Mouse (Mus musculus) kidney, postnatal 0 days (tissue): ENCODE measurements at regions not wholly inside any gene's neighbourhood (a gene's known extent, or its start where the extent isn't known, plus 50 kb on each side); places are given as distances from the start of the nearest gene placed in this dataset.

Source experiments
- ATAC-seq: fragments of 200-750 bp; cut with Nextera tagmentation; replicated peaks from 2 replicates; pipeline ENCODE4 v1.8.0; 2017; ENCODE audit warnings: low read depth, moderate number of reproducible peaks, moderate TSS enrichment, moderate library complexity; ENCODE audit not compliant: low FRiP score
- DNase-seq: peaks from one replicate; pipeline ENCODE4 v3.0.0-alpha.2; 2016; ENCODE audit warnings: low spot score
- H3K27ac ChIP-seq: fragments of 300-500 bp; sonication (generic); 2 replicates; pipeline ENCODE4 v1.5.1; 2014; ENCODE audit warnings: mild to moderate bottlenecking
- H3K27me3 ChIP-seq: fragments of 300-500 bp; sonication (generic); 2 replicates; pipeline ENCODE4 v1.6.1; 2014; ENCODE audit warnings: low read length, mixed read lengths; ENCODE audit not compliant: insufficient read depth
- H3K36me3 ChIP-seq: fragments of 300-500 bp; sonication (generic); 2 replicates; pipeline ENCODE4 v1.6.1; 2014; ENCODE audit warnings: low read length, mixed read lengths; ENCODE audit not compliant: insufficient read depth
- H3K4me1 ChIP-seq: fragments of 300-500 bp; sonication (generic); replicated peaks from 2 replicates; pipeline ENCODE4 v1.6.1; 2014; ENCODE audit warnings: antibody characterized with exemption, low read length, mixed read lengths; ENCODE audit not compliant: insufficient read depth
- H3K4me2 ChIP-seq: fragments of 300-500 bp; sonication (generic); 2 replicates; pipeline ENCODE4 v1.6.1; 2014; ENCODE audit warnings: mild to moderate bottlenecking, low read length, moderate library complexity, mixed read lengths
- H3K4me3 ChIP-seq: fragments of 300-500 bp; sonication (generic); replicated peaks from 2 replicates; pipeline ENCODE4 v1.5.1; 2014; ENCODE audit warnings: low read depth, low read length
- H3K9ac ChIP-seq: fragments of 300-500 bp; sonication (generic); 2 replicates; pipeline ENCODE4 v1.6.1; 2014; ENCODE audit warnings: low read depth, low read length
- H3K9me3 ChIP-seq: fragments of 300-500 bp; sonication (generic); replicated peaks from 2 replicates; pipeline ENCODE4 v1.6.1; 2016; ENCODE audit warnings: low read length, inconsistent platforms, mixed read lengths
- CTCF ChIP-seq: IDR thresholded peaks from 2 replicates; pipeline ENCODE4 v1.5.1; 2016; ENCODE audit warnings: antibody characterized with exemption, low read depth, mild to moderate bottlenecking, moderate library complexity
- WGBS: fragments of 180-500 bp; shearing (Covaris S2); extraction: QIAGEN DNeasy Blood & Tissue Kit; methylation state at CpG from one replicate; pipeline ENCODE4 v1.1.7; 2014; 5-methylcytosine and 5-hydroxymethylcytosine counted together

- no peak overlapping the region for H3K9ac ChIP-seq
- no peaks in the 10 kb centered on the region for H3K36me3 ChIP-seq
- no peaks in the 10 kb centered on the region for H3K27me3 ChIP-seq
- WGBS = 73% methylated on average over 2 of the region's 2 CpGs
- peak; percentile 3 for DNase-seq
- no peaks in the 10 kb centered on the region for H3K9me3 ChIP-seq
- no peak overlapping the region for H3K4me3 ChIP-seq
- TF ChIP-seq CTCF = no peak
- no peak for ATAC-seq
- no peaks in the 10 kb centered on the region for H3K4me1 ChIP-seq
- no peak overlapping the region for H3K4me2 ChIP-seq
- no peak overlapping the region for H3K27ac ChIP-seq
Measured at GRCm38 (mm10) chr3:124658153-124658552, 77.3 kb upstream of the 1700003H04Rik start.

- no peak for DNase-seq
- H3K27me3 ChIP-seq = no peaks in the 10 kb centered on the region
- H3K4me2 ChIP-seq = no peak overlapping the region
- H3K4me3 ChIP-seq = no peak overlapping the region
- WGBS = 95% methylated on average over 2 of the region's 2 CpGs
- TF ChIP-seq CTCF = no peak
- H3K27ac ChIP-seq = no peak overlapping the region
- H3K9me3 ChIP-seq = no peaks in the 10 kb centered on the region
- no peak for ATAC-seq
- no peaks in the 10 kb centered on the region for H3K36me3 ChIP-seq
- H3K9ac ChIP-seq = no peak overlapping the region
- no peaks in the 10 kb centered on the region for H3K4me1 ChIP-seq
Measured at GRCm38 (mm10) chr3:124633372-124633771, 52.5 kb upstream of the 1700003H04Rik start.
